Mouse (Mus musculus): ENCODE data around the gene Zfhx3.

- no peak for TF ChIP-seq POLR2A (IDR thresholded peaks at IDR 0.05; ENCODE audit: borderline replicate concordance, control insufficient read depth, low read depth, low read length)
- no peak for TF ChIP-seq CTCF (IDR thresholded peaks at IDR 0.05; ENCODE audit: control insufficient read depth, insufficient read depth, low read length)
Measured at GRCm38 (mm10) chr8:108019651-108020050, 77.2 kb downstream of the Zfhx3 start.
